Mouse (Mus musculus): ENCODE data around the gene Grin2b. TPM values are rescaled to one million over a fixed set of nuclear protein-coding genes. Genes with fewer than 3 reads are reported as not detected.

Grin2b gene
- polyA plus RNA-seq, 1 experiment = not detected

GRCm38 (mm10) chr6:136109172-136109571, 64.1 kb downstream of the Grin2b start:
- H3K27me3 ChIP-seq (ENCODE audit: control insufficient read depth, insufficient read depth, insufficient read length) = no peaks in the 10 kb centered on the region
- H3K4me3 ChIP-seq = no peak overlapping the region
- H3K4me2 ChIP-seq (ENCODE audit: low read depth) = no peak overlapping the region
- TF ChIP-seq MYOD1 (IDR thresholded peaks at IDR 0.05; ENCODE audit: control insufficient read depth in 1 of 3, insufficient read length in 2 of 3, low read depth in 2 of 3) (no peak), TCF3 (IDR thresholded peaks at IDR 0.05; ENCODE audit: insufficient read length, low read depth) (no peak), MAX (IDR thresholded peaks at IDR 0.05; ENCODE audit: low read depth) (no peak), CEBPB (IDR thresholded peaks at IDR 0.05; ENCODE audit: insufficient read depth, poor library complexity, severe bottlenecking) (no peak), E2F4 (IDR thresholded peaks at IDR 0.05; ENCODE audit: insufficient read depth) (no peak), SRF (IDR thresholded peaks at IDR 0.05; ENCODE audit: control insufficient read depth, insufficient read length, low read depth) (no peak), TCF12 (IDR thresholded peaks at IDR 0.05; ENCODE audit: insufficient read depth, poor library complexity, severe bottlenecking) (no peak), USF1 (IDR thresholded peaks at IDR 0.05; ENCODE audit: low read depth) (no peak), MYOG (IDR thresholded peaks at IDR 0.05; ENCODE audit: control insufficient read depth in 1 of 3, insufficient read depth in 1 of 3, insufficient read length in 2 of 3, low read depth in 2 of 3) (no peak), POLR2AphosphoS2 (IDR thresholded peaks at IDR 0.05; ENCODE audit: insufficient read length, low read depth) (no peak), REST (IDR thresholded peaks at IDR 0.05; ENCODE audit: insufficient read depth, insufficient read length) (no peak), POLR2A (IDR thresholded peaks at IDR 0.05; ENCODE audit: insufficient read length, low read depth) (no peak)
- H3K79me2 ChIP-seq (ENCODE audit: control insufficient read depth, insufficient read depth) = no peaks in the 10 kb centered on the region
- H3ac ChIP-seq (ENCODE audit: control insufficient read depth, insufficient read length) = no peak overlapping the region
- H3K36me3 ChIP-seq (ENCODE audit: control insufficient read depth, insufficient read depth) = no peaks in the 10 kb centered on the region

DNA sequence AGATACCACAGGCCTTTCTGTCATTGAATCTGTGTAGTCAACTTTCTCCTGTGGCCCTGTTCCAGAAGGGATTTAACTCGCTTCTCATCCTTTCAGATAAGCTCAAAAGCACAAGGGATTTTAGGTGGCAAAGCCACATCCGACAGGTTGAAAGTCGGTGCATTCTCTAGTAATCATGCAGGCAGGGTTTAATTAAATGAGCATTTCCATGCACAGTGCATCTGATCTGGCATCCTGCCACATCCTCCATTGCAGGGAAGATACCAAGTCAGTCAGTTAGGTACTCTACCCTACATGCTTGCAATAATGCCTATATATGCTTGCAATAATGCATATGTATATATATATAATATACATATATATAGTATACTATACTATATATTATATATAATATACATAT, 64.8 kb downstream of the Grin2b start:
- TF ChIP-seq POLR2AphosphoS2 (IDR thresholded peaks at IDR 0.05; ENCODE audit: insufficient read length, low read depth) = no peak
- TF ChIP-seq E2F4 (IDR thresholded peaks at IDR 0.05; ENCODE audit: insufficient read depth) = no peak
- no peak for TF ChIP-seq CEBPB (IDR thresholded peaks at IDR 0.05; ENCODE audit: insufficient read depth, poor library complexity, severe bottlenecking)
- Histone ChIP-seq H3ac (ENCODE audit: control insufficient read depth, insufficient read length) (no peak overlapping the region), H3K79me2 (ENCODE audit: control insufficient read depth, insufficient read depth) (no peaks in the 10 kb centered on the region), H3K27me3 (ENCODE audit: control insufficient read depth, insufficient read depth, insufficient read length) (no peaks in the 10 kb centered on the region), H3K4me2 (ENCODE audit: low read depth) (no peak overlapping the region), H3K36me3 (ENCODE audit: control insufficient read depth, insufficient read depth) (no peaks in the 10 kb centered on the region), H3K4me3 (no peak overlapping the region)

DNA sequence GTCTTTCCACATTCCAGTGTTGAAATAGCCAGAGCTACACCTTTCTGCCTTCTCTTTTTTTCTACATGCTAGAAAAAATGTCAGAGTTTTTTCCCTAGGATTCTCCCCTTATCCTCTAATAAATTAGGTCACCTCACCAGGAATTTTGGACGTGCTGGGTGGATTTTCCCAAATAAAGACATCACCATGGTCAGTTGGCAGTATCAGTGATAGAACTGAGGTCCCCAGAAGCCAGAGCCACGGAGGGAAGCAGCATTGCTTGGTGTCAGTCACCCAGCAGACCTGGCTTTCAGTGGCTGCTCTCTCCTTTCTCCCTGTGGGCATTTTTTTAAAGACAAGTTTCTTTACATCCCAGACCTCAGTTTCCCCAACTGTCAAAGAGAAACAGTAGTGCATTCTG, 68.1 kb downstream of the Grin2b start:
- no peaks in the 10 kb centered on the region for H3K36me3 ChIP-seq (ENCODE audit: control insufficient read depth, insufficient read depth)
- TF ChIP-seq REST (IDR thresholded peaks at IDR 0.05; ENCODE audit: insufficient read depth, insufficient read length) = no peak
- no peak for TF ChIP-seq CEBPB (IDR thresholded peaks at IDR 0.05; ENCODE audit: insufficient read depth, poor library complexity, severe bottlenecking)
- no peak for TF ChIP-seq E2F4 (IDR thresholded peaks at IDR 0.05; ENCODE audit: insufficient read depth)
- TF ChIP-seq TCF3 (IDR thresholded peaks at IDR 0.05; ENCODE audit: insufficient read length, low read depth) = no peak
- no peak for TF ChIP-seq MYOG (IDR thresholded peaks at IDR 0.05; ENCODE audit: control insufficient read depth in 1 of 3, insufficient read depth in 1 of 3, insufficient read length in 2 of 3, low read depth in 2 of 3)
- no peak for TF ChIP-seq POLR2AphosphoS2 (IDR thresholded peaks at IDR 0.05; ENCODE audit: insufficient read length, low read depth)
- no peak for TF ChIP-seq POLR2A (IDR thresholded peaks at IDR 0.05; ENCODE audit: insufficient read length, low read depth)
- TF ChIP-seq SRF (IDR thresholded peaks at IDR 0.05; ENCODE audit: control insufficient read depth, insufficient read length, low read depth) = no peak
- TF ChIP-seq TCF12 (IDR thresholded peaks at IDR 0.05; ENCODE audit: insufficient read depth, poor library complexity, severe bottlenecking) = no peak
- no peak for TF ChIP-seq MAX (IDR thresholded peaks at IDR 0.05; ENCODE audit: low read depth)
- TF ChIP-seq MYOD1 (IDR thresholded peaks at IDR 0.05; ENCODE audit: control insufficient read depth in 1 of 3, insufficient read length in 2 of 3, low read depth in 2 of 3) = no peak
- no peak for TF ChIP-seq USF1 (IDR thresholded peaks at IDR 0.05; ENCODE audit: low read depth)
- no peak overlapping the region for H3K4me3 ChIP-seq
- no peaks in the 10 kb centered on the region for H3K27me3 ChIP-seq (ENCODE audit: control insufficient read depth, insufficient read depth, insufficient read length)
- H3ac ChIP-seq (ENCODE audit: control insufficient read depth, insufficient read length) = no peak overlapping the region
- H3K79me2 ChIP-seq (ENCODE audit: control insufficient read depth, insufficient read depth) = no peaks in the 10 kb centered on the region
- no peak overlapping the region for H3K4me2 ChIP-seq (ENCODE audit: low read depth)

DNA sequence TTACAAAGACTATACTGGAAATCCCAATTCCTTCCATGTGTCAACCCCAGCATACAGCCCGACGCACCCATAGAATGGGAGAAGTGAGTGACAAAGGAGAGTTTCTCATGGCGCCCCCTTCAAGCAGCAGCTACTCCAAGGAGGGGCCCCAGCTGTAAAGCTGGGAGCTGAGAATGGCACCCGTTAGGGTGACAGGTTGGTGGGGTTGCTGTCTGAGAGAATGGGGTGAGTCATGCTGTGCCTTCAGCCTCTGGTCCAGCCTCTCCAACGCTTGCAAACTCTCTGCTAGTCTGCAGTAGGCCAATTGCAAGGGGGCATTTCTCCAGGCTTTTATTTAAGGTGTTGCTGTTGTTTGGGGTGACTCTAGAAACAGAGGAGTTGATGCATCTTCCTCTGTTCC, 73.1 kb downstream of the Grin2b start:
- Histone ChIP-seq H3K79me2 (ENCODE audit: control insufficient read depth, insufficient read depth) (no peaks in the 10 kb centered on the region), H3K4me3 (no peak overlapping the region), H3K36me3 (ENCODE audit: control insufficient read depth, insufficient read depth) (no peaks in the 10 kb centered on the region), H3ac (ENCODE audit: control insufficient read depth, insufficient read length) (no peak overlapping the region), H3K27me3 (ENCODE audit: control insufficient read depth, insufficient read depth, insufficient read length) (no peaks in the 10 kb centered on the region), H3K4me2 (ENCODE audit: low read depth) (no peak overlapping the region)
- no peak for TF ChIP-seq TCF12 (IDR thresholded peaks at IDR 0.05; ENCODE audit: insufficient read depth, poor library complexity, severe bottlenecking)
- no peak for TF ChIP-seq TCF3 (IDR thresholded peaks at IDR 0.05; ENCODE audit: insufficient read length, low read depth)
- no peak for TF ChIP-seq REST (IDR thresholded peaks at IDR 0.05; ENCODE audit: insufficient read depth, insufficient read length)
- TF ChIP-seq USF1 (IDR thresholded peaks at IDR 0.05; ENCODE audit: low read depth) = no peak
- TF ChIP-seq CEBPB (IDR thresholded peaks at IDR 0.05; ENCODE audit: insufficient read depth, poor library complexity, severe bottlenecking) = no peak
- no peak for TF ChIP-seq MAX (IDR thresholded peaks at IDR 0.05; ENCODE audit: low read depth)
- TF ChIP-seq E2F4 (IDR thresholded peaks at IDR 0.05; ENCODE audit: insufficient read depth) = no peak
- no peak for TF ChIP-seq MYOD1 (IDR thresholded peaks at IDR 0.05; ENCODE audit: control insufficient read depth in 1 of 3, insufficient read length in 2 of 3, low read depth in 2 of 3)
- no peak for TF ChIP-seq MYOG (IDR thresholded peaks at IDR 0.05; ENCODE audit: control insufficient read depth in 1 of 3, insufficient read depth in 1 of 3, insufficient read length in 2 of 3, low read depth in 2 of 3)
- no peak for TF ChIP-seq SRF (IDR thresholded peaks at IDR 0.05; ENCODE audit: control insufficient read depth, insufficient read length, low read depth)
- no peak for TF ChIP-seq POLR2A (IDR thresholded peaks at IDR 0.05; ENCODE audit: insufficient read length, low read depth)
- TF ChIP-seq POLR2AphosphoS2 (IDR thresholded peaks at IDR 0.05; ENCODE audit: insufficient read length, low read depth) = no peak

GRCm38 (mm10) chr6:136096269-136096668, 77.0 kb downstream of the Grin2b start:
- H3K79me2 ChIP-seq (ENCODE audit: control insufficient read depth, insufficient read depth) = no peaks in the 10 kb centered on the region
- TF ChIP-seq REST (IDR thresholded peaks at IDR 0.05; ENCODE audit: insufficient read depth, insufficient read length) (no peak), E2F4 (IDR thresholded peaks at IDR 0.05; ENCODE audit: insufficient read depth) (no peak), TCF3 (IDR thresholded peaks at IDR 0.05; ENCODE audit: insufficient read length, low read depth) (no peak), MYOG (IDR thresholded peaks at IDR 0.05; ENCODE audit: control insufficient read depth in 1 of 3, insufficient read depth in 1 of 3, insufficient read length in 2 of 3, low read depth in 2 of 3) (no peak)
- H3K4me3 ChIP-seq = no peak overlapping the region
- H3K27me3 ChIP-seq (ENCODE audit: control insufficient read depth, insufficient read depth, insufficient read length) = no peaks in the 10 kb centered on the region
- no peak overlapping the region for H3K4me2 ChIP-seq (ENCODE audit: low read depth)
- H3ac ChIP-seq (ENCODE audit: control insufficient read depth, insufficient read length) = no peak overlapping the region
- H3K36me3 ChIP-seq (ENCODE audit: control insufficient read depth, insufficient read depth) = no peaks in the 10 kb centered on the region
